Mouse (Mus musculus) gastrocnemius, postnatal 25 days (tissue): ENCODE measurements around the gene Tmub1. TPM values are rescaled to one million over a fixed set of nuclear protein-coding genes. Genes with fewer than 3 reads are reported as not detected.

Source experiments
- DNase-seq: peaks from one replicate; pipeline ENCODE4 v3.0.0; 2022
- long read RNA-seq, 2 experiments: library from polyadenylated mRNA; stranded (forward); transcript quantifications; one replicate each; pipeline ENCODE4 v2.0.0; 2021
- total RNA-seq, 2 experiments: library from RNA; stranded (reverse); gene quantifications; 1 replicate in 1 of 2; 2 replicates in 1 of 2; pipeline ENCODE4 v1.2.3; 2021

The Tmub1 gene
- 10 to 100 TPM; 17.2 to 18.9 TPM for total RNA-seq
- long read RNA-seq, experiment 1, transcript Tmub1-201 (3 exons, 1,333 nt) = major isoform, 54 of 60 reads
- long read RNA-seq, experiment 1, partial matches to known transcripts = 1 of 60 reads
- long read RNA-seq, experiment 1, other reads (novel, unspliced or antisense) = 5 of 60 reads
- long read RNA-seq, experiment 2, transcript Tmub1-201 (3 exons, 1,333 nt) = major isoform, 50 of 54 reads
- long read RNA-seq, experiment 2, partial matches to known transcripts = 2 of 54 reads
- long read RNA-seq, experiment 2, other reads (novel, unspliced or antisense) = 2 of 54 reads

- DNase-seq = peak; percentile 84
Observed at GRCm38 (mm10) chr5:24447624-24448298, at the start of gene Tmub1. TSS of gene Tmub1 (minus strand) at chr5:24447854.

GRCm38 (mm10) chr5:24496756-24497155 is 49.1 kb upstream of the Tmub1 start:
- no peak for DNase-seq

DNA sequence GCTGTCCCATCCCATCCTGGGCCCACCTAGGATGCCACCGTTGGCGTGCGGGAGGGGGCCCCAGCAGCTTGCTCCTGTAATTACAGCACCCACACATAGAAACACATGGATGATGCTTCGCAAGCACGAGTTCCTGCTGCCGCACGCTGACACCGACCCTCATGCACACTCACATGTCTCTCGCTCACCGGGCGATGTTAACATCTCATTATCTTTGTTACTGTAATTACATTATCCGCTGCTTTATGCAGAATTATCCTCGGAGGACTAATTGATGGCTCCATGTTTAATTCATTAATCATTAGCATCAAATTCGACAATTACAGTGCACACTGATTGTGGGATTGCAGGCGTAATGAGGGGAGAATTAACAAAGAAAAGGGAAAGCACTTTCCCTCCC is 47.4 kb upstream of the Tmub1 start:
- DNase-seq = no peak

DNA sequence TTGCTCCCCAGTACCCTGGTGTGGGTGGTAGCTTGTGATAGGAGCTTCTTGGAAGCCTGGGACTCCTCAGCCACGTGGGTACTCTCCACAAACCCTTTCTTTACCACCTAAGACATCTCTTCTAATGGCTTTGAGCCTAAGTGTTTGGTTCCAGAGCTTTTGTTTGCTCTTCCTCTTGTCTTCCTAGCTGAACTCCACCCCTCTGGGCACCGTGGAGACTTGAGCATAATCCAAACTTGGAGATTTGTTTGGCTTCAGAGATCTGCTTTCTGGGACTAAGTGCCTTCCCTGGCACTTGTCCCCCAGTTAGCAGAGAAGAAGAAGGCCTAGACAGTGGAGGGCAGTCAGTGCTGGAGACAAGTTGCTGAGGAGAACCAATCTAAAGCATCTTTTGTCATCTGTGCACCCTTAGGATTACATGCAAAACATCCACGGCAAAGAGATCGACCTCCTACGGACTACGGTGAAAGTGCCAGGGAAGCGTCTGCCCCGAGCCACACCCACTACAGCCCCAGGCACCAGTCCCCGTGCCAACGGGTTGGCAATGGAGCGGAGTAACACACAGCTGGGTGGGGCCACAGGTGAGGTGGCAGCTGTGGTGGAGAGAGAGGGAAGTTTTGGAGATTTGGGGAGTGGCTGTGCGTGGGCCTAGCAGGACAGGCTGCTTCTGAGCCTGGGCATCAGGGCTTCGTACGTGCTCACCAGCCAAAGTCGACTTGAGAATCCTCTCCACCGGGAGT is 45.1 kb upstream of the Tmub1 start:
- no peak for DNase-seq

GRCm38 (mm10) chr5:24490413-24490920 is 42.8 kb upstream of the Tmub1 start:
- no peak for DNase-seq

- no peak for DNase-seq
Observed at GRCm38 (mm10) chr5:24486738-24487137, 39.1 kb upstream of the Tmub1 start.

DNA sequence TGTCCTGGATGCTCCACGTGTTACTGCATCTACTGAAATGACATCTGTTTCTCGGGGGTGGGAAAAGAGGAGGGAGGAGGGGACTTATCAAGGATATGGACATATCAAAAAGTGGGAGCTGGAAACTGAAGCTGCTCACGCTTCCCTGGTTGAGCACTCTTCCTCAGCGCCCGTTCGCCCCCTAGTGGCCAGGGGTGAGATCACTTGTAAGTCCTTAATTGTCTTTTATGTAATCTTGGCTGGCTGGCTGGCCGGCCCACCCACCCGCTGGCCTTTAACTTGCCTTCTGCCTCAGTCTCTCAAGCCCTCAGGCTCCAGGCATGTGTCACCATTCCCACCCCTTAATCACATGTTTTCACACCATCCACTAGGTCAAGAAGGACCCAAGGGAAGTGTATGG is 38.4 kb upstream of the Tmub1 start:
- peak; percentile 76 for DNase-seq

DNA sequence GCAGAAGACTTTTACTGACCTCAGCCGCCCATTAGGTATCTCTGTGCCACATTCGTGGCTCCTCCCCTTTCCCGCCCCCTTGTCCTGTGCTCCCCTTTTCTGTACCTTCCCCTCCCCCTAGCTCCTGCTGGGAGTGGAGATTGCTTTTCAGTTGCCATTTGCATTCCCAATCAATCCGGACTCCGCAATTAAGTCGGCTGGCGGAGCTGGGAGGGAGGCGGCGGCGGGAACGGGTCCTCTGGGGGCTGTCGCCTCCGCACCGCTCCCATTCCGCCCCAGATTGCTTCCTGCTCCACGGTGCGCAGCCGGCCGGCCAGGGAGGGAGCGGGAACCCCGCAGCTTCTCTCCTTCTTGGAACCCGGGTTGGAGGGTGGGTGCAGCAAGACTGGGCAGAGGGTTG is 37.3 kb upstream of the Tmub1 start:
- DNase-seq = no peak

DNA sequence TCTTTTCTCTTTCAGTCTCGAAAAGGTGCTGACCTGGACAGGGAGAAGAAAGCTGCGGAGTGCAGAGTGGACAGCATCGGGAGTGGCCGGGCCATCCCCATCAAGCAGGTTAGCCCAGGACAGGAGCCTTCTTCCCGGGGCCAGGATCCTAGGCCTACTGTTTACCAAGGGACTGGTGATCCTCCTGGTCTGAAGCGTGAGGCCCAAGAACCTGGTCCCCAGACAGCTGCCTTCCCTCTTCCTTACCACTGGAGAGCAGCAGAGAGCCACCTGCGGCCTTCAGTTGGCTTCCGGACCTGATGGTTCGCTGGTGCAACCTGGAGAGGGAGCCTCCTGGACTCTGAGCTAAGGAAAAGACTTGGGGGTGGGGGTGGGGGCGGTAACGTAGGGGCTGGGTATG is 35.7 kb upstream of the Tmub1 start:
- DNase-seq = no peak

GRCm38 (mm10) chr5:24482247-24483079 is 34.8 kb upstream of the Tmub1 start:
- DNase-seq = no peak

- DNase-seq = no peak
Observed at GRCm38 (mm10) chr5:24481647-24482046, 34.0 kb upstream of the Tmub1 start.

- no peak for DNase-seq
Observed at GRCm38 (mm10) chr5:24477909-24478308, 30.3 kb upstream of the Tmub1 start.

- DNase-seq = no peak
Observed at GRCm38 (mm10) chr5:24475476-24476241, 28.0 kb upstream of the Tmub1 start.

GRCm38 (mm10) chr5:24474723-24475261 is 27.1 kb upstream of the Tmub1 start:
- peak; percentile 42 for DNase-seq

DNA sequence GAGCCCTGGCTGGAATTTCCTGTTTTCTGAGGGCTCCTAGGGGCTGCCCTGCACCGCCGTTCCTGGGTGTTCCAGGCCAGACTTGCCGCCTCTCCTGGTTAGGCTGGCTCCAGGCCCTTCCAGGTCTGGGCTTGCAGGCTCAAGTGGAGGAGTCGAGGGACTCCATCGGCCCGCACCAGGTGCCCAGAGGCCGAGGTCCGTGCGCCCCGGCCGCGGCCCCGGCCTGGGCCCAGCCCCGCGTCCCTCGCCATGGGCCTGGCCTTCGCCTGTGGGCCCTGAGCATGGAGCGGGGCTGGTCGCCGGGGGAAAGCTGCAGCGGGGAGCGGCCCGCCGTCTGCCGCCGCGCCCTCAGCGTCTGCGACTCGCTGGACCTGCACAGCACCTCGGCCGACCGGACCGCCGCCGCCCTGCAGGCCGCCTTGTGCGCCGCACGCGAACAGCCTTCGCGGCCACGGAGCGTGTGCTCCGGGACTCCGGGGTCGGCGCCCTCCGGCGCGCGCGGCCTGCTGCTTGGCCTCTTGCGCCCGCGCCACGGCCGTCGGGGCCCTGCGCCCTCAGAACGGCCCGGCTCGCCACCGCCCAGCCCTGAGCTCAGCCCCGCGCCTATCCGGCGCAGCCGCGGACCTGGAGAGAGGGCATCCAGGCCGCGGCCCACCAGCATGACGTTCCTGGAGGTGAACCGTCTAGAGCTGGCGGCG is 26.5 kb upstream of the Tmub1 start:
- no peak for DNase-seq

DNA sequence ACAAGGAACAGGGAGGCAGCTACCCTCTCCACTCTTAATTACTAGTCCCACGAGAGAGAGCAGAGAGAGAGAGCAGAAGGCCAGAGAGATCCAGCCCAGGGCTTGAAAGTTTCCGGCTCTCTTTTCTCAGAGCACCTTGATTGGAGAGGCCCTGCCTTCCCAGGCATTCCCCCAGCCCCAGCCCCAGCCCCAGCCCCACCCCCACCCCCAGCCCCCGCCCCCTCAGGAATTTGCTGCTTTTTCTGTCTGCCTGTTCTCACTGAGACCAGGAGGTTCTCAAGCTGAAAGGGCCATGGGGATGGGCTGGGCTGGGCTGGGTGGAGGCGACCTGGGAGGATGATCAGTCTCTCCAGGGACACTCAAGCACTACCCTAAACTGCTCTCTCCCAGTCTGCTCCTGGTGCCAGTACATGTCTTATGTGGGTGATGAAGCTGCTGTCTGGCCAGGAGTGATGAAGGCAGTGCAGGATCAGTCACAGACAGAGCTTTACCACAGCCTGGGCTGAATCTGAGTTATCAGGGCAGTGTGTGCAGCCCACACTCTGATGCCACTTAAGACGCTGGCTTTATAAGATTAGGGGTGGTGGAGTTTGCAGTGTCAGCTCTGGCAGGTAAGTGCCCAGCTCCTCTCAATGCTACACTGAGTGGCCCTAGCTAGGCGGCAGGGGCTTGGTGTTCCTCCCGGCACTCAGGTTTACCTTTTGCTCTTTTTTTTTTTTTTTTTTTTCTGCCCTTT is 25.4 kb upstream of the Tmub1 start:
- DNase-seq = no peak

DNA sequence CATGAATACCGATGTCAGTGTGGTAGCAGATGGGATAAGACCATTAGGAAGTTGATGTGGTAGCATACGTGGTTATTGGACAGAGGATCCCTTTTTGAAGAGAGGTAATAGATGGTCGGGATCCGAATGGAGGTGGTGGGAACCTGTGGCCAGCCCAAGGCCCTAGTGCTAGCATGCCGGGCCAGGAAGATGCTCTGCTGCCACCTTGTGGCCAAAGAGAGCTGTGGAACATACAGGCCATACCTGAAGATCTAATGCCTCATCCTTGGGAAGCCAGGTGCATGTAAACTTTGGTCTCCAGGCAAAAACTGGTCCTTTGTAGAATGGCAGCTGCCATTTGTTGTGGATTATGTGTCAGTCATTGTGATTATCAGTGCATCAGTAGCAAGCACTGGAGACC is 22.9 kb upstream of the Tmub1 start:
- no peak for DNase-seq

DNA sequence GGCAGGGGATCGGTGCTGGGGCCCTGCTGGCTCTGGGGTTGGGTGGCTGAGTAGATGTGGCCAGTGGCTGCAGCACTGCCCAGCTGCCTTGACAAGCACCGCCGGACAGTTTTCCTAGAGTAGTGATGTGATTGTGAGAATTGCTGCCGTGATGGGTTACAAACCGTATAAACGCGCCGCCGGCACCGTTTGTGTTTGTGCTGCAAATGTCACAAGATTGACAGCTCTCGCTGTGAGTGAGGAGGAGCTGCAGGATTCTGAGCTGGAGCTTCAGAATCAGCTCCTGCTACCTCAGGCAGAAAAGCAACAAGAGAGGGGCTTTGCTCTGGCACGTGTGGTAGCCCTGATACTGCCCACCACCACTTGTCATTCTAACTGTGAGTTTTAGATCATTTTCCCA is 19.1 kb upstream of the Tmub1 start:
- no peak for DNase-seq

DNA sequence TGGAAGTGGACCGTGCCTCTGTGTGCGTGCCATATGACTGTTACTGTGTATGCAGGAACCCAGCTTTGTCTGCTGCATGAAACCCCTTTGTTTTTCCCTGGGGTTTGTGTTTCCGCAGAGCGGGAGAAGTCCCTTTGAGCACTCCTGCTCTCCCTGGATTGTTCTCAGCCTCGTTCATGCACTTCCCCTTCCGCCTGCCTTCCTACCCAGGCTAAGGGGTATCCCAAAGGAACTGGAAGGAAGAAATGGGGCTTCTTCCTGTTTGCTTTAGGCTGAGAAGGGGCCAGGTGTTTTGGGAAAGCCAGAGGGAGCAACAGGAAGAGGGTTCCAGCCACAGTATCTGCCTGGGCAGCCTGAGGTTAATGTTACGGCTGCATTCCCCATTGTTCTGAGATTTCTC is 8.0 kb upstream of the Tmub1 start:
- no peak for DNase-seq

DNA sequence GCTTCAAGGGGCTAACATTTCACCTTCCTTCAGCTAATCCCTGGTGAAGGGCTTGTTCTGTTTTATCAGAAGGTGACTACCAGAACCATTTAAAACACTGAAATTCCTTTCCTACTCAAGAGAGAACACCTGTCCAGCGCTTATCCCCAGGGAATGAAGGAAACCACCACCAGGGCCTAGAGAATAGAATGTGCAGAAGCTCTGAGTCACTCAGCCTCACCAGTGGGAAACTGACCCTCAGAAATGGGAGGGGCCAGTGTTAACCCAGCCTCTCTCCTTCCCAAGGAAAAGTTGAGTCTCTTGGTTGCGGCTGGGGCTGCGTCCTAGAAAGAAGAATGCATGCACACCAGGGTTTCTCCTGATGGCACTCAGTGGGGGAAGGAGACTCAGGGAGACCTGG is 7.4 kb upstream of the Tmub1 start:
- no peak for DNase-seq
